Mouse (Mus musculus): ENCODE measurements around the gene Copz2.

DNA sequence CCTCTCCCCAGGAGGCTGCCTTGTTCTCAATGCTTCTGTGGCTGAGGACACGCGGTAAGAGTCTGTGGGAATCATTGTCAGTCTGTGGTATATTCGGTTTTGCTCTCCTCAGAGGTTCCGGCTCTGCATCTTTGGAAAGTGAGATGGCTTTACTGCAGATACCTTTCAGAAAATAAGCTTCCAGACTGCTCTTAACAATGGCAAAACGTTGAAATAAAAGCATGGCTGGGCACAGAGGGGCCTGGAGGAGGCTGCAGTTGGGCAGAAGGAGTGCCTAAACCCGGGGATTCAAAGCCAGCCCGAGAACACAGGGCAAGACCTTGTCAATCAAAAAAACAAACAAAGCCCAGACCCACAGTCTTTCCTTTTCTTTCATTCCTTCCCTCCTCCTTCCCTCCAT is 29.7 kb downstream of the Copz2 start:
- TF ChIP-seq CTCF (conservative IDR thresholded peaks at IDR 0.05; ENCODE audit: low read length) (no peak), NANOG (IDR thresholded peaks at IDR 0.05; ENCODE audit: borderline replicate concordance, low read length) (no peak)

Measured in E14TG2a.4 (cell line).